Mouse (Mus musculus) kidney, postnatal 14 days (tissue): ENCODE measurements around the gene Ren1.
"Not testable (repeated sequence)": the region's sequence is repeated elsewhere in the genome, so short reads cannot be mapped to it uniquely, and the experiment has no call there.

Experiments used
- DNase-seq: peaks from one replicate; pipeline ENCODE4 v3.0.0; 2022; ENCODE audit warnings: mixed read lengths

Gene Ren1

DNA sequence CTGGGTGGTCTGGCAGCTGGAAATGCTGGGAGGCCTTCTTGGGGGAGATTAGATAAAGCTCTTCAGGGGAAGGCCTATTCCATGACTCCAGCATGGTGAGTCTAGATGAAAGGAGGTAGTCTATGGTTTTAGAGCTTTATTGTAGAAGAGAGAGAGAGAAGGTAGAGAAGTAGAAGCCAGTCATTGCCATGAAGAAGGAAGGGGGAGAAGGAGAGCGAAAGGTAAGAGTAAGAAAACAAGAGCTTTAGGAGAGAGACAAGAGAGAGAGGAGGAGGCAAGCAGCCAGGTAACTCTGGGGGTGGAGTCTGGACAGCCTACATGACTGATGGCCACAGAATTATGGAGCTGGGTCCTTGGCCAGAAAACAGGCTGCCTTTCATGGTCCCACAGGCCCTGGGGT is at the start of gene Ren1:
Gene Ren1 (plus strand): TSS at position 301 of the 400 bp plus-strand sequence.
- DNase-seq: no peak

DNA sequence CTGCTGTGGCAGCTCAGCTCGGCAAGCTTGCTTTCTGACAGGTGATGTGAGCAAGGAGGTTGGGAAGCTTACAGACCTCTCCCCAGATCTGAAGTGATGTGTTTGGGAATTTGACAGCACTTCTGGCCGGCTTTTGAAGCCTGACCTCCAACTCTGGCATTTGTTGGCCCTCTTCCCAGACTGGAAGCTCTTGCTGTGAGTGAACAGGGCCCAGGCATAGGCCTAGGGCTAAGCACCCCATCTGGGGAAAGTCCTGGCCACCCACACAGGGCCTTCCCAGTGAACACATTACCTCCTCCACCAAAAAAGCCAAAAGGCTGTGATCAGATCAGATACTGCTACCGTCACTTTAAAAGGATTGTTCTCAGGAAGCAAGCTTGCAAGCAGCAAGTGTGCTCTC is 47.8 kb upstream of the Ren1 start:
- DNase-seq: peak; percentile 77

DNA sequence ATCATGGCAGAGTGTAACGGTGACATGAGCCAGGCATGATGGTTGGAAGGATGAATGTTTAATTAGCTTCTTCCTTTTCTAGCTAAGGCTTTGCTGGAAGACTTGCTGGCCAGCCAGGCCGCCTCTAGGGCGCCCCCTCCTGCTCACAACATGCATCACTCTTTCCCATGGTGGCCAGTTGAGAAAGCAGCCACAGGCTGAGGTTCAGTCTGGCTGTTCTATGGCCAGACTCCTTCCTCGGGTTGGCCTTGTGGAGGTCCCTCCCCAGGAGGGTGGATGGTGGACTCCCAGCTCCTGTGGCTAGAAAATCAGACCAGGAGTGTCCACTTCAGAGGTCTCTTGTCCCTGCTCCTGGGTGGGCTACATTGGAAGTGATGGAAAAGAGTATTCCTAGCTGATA is 43.5 kb upstream of the Ren1 start:
- DNase-seq: peak; percentile 88

DNA sequence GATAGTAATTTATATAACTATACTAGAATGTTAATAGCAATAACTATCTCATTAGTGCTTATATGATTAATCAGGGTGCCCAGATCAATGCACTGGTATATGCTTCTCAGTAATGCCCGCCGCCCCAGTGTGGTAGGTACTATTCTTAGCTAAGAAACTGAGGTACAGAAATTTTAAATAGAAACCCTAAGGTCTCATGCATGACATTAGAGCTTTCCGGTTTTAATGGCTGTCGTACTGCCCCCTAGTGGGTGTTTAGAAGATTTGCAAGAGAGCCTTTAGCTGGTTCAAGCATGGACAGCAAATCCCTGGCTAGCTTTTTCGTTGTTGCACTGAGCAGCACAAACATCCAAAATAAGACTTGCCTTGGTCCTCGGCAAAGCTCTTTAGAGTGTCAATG is 43.0 kb upstream of the Ren1 start:
- peak; percentile 56 for DNase-seq

GRCm38 (mm10) chr1:133309652-133310267 is 40.5 kb upstream of the Ren1 start, which contains the start of gene Golt1a:
TSS of gene Golt1a (plus strand) at chr1:133309800.
- peak; percentile 92 for DNase-seq

GRCm38 (mm10) chr1:133311240-133311639 is 39.1 kb upstream of the Ren1 start:
- DNase-seq: no peak

DNA sequence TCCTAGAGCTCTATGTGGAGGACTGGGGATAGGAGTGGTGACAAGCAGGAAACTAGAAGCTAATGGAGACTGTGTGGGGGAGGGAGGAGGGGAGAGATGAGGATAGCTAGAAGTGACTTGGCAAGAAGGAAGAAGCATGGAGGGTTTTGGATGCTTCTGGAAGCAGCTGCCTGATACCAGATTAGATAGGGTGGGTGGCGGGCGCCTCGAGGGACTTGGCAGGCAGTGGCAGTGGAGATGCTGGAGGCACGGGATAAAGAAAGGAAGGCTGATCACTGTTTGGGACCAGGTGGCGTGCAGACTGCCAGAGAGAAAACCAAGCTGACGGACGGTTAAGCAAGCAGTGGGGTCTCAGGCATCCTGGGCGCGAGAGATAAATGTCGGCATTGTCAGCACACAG is 38.4 kb upstream of the Ren1 start:
- DNase-seq: no peak

DNA sequence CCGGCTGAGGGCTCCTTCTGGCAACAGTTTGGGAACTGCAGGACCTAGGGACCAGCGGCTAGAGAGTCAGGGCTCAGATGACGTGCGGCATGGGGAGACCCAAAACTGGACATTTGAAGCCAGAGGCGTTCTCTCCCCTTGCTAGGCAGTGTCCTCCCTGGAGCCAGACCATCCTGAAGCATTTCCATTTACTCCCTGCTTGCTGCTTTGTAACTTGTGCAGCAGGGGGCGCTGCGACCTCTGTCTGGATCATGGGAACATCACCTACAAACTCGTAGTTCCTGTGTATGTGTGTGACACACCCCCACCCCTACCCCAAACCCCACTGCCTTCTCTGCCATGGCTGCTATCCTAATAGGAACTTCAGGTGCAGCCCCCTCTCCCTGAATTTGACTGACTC is 35.9 kb upstream of the Ren1 start:
- peak; percentile 68 for DNase-seq

DNA sequence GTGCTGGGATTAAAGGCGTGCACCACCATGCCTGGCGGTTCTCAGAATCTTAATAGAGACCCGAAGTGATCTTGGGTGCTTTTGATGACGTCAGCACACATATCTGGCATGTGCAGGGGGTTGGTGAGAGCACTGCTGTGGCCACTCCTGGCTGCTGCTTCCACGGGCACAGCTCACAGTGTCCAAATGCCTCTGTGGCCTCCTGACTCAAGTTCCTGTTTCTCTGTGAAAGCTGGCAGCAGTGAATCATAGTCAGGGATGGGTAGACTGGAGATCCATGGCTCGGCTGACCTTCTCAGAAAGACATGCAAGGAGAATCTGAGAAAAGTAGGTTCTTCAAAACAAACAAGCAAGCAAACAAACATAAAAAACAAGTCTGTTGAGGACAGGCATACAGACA is 34.5 kb upstream of the Ren1 start:
- DNase-seq: no peak

- DNase-seq: no peak
Measured at GRCm38 (mm10) chr1:133316577-133316976, 33.7 kb upstream of the Ren1 start.

DNA sequence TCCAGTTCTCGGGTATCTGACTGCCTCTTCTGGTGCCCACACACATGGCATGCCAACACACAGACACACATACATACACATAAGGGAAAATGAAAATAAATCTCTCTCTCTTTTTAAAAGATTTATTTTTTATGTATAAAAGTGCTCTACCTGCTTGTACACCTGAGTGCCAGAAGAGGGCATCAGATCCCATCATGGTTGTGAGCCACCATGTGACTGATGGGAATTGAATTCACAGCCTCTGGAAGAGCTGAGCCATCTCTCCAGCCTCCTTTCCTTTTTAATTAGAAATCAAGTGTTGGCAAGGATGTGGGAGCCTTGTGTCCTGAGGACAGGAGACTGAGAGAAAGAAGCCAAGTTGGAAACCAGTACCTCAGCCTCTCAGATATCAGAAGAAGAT is 33.2 kb upstream of the Ren1 start:
- no peak for DNase-seq

DNA sequence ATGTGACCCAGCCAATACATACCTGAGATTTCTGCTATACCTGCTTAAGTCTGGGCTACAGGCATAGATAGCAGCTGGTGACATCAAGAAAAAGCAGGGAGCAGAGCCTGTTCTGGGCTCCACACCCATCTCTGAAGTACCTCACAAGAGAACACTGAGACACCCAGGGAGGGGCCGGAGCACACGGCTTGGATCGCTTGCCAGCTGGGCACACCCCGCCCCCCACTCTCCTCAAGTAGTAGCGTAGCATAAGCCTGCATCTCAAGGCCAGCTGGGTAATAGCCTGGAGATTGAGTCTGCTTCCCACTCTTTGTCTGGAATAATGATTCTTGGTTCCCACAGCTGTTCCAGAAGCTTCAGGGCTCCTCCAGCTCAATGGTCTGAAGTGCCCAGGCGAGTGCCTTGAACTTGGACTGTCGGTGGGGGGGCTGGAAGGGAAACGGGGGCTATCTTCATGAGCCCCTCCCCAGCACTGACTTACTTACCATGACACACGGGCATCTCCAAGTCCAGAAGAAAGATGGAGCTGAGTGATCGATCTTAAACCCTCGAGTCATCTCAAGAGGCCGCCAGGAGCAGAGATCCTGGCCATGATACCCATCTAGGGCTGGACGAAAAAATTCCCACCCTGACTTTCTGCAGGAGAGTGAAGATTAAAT is 28.9 kb upstream of the Ren1 start, which contains the start of gene Kiss1:
Gene Kiss1 (plus strand): TSS at position 609 of the 659 bp plus-strand sequence.
- no peak for DNase-seq

DNA sequence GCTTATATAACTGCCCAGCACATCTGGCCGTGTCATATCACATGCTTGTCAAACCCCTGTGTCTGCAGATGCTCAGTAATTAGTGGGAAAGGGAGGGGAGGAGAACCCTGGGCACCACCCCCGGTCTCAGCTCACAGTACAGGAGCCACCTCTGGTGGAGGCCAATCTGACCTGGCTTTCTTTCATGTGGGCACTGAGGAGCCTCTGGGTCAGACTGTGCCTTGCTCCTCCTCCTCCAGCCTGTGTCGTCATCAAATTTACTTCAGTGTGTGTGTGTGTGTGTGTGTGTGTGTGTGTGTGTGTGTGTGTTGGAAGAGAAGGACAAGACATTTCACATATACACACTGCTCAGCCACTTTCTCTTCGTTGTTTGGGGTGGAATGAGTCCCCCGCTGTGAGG is 27.0 kb upstream of the Ren1 start:
- DNase-seq: no peak

- DNase-seq: no peak
Measured at GRCm38 (mm10) chr1:133325951-133326350, 24.4 kb upstream of the Ren1 start.

GRCm38 (mm10) chr1:133327094-133327493 is 23.2 kb upstream of the Ren1 start:
- no peak for DNase-seq

DNA sequence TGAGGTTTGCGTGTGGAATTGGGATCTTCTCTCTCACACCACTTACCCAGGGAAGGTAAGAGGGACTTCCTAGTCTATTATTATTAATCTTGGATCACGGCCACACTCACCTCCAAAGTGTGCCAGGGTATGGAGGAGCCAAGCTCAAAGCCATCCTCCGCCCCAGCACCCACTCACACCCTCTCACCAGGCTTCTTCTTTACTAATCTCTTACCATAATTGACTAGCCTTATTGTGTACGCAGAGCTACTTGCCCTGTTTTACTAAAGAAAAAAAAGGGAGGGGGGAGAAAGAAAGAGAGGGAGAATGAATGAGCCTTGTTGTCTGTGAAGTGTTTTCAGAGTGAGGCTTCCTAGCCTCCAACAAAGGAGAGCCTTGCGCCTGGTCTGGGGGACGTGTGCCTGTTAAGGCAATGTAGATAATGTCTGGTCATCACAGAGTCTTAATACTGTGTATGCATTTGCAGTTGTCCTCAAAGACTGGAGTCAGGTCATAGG is 22.0 kb upstream of the Ren1 start:
- DNase-seq: no peak

GRCm38 (mm10) chr1:133328896-133329637 is 21.2 kb upstream of the Ren1 start:
- peak; percentile 33 for DNase-seq

- DNase-seq: no peak
Measured at GRCm38 (mm10) chr1:133329638-133329964, 20.7 kb upstream of the Ren1 start.

- DNase-seq: no peak
Measured at GRCm38 (mm10) chr1:133331142-133331541, 19.2 kb upstream of the Ren1 start.

GRCm38 (mm10) chr1:133332656-133333430 is 17.5 kb upstream of the Ren1 start:
- DNase-seq: no peak

DNA sequence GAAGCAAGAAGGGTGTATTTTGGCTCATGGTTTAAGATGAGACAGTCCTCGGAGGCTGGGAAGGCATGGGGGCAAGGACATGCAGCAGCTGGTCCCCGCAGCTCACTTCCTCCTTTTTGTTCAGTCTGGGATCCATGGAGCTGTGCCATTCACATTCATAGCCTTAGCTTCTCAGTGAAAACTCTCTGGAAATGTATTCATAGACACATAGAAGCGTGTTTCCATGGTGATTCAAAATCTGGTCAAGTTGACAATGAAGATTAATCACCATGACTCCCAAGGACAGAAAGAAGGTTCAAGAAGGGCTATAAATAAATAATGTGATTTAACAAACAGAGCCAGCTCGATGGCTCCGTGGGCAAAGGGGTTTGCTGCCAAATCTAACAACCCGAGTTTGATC is 16.4 kb upstream of the Ren1 start:
- no peak for DNase-seq

- DNase-seq: not testable (repeated sequence)
Measured at GRCm38 (mm10) chr1:133340403-133340802, 9.9 kb upstream of the Ren1 start.

DNA sequence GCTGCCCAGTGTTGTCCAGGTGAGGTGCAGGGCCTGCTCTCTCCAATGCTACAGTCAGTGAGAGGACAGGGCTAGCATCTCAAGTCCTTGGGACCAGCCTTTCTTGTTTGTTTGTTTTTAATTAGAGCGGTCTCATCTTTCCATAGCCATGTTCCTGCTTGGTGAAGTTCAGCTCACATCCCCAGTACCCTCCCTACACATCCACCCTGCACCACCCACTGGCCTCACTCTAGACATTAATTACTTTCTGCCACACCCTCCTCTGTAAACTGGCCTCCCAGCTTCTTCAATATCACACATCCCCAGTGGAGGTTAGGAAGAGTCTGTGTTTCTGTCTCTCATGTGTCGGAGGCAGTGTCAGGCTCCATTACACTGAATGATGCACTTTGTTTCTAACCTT is 6.0 kb upstream of the Ren1 start:
- no peak for DNase-seq
